Mouse (Mus musculus): ENCODE data around the gene Mapk8ip1. TPM values are rescaled to one million over a fixed set of nuclear protein-coding genes. Genes with fewer than 3 reads are reported as not detected.

Mapk8ip1 gene
- polyA plus RNA-seq, 1 experiment from 2014 or later: 111 TPM

DNA sequence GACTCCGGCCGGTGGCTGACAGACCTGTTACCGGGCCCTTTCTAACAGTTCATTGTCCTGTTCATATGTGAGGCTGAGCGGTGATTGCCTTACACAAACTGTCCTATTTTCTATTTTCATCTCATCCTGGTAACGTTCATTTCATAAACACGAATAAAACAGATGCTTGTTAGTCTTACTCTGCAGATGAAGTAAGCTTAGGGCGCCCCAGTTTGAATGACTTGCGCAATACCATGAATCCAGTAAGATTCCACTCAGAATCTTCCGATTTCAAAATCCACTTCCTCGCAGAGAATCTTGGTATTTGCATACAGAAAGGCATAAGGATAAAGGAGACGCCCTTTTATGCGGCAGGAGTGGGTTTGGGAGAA lies 33.3 kb upstream of the Mapk8ip1 start:
- Histone ChIP-seq H3K4me3 (replicated peaks) (peak overlapping the region; percentile 87), H3K4me1 (replicated peaks) (peaks cover 50% of the 10 kb centered on the region), H3K27me3 (peaks cover 8% of the 10 kb centered on the region; the same call in 1 of the 2 replicates), H3K9ac (replicated peaks) (peak overlapping the region; percentile 65), H3K4me2 (replicated peaks) (peak overlapping the region; percentile 87), H3K36me3 (no peaks in the 10 kb centered on the region), H3K9me3 (no peaks in the 10 kb centered on the region), H3K27ac (peak overlapping the region; percentile 54)
- no peak for ATAC-seq
- 5% methylated on average over 12 of the region's 12 CpGs for WGBS

DNA sequence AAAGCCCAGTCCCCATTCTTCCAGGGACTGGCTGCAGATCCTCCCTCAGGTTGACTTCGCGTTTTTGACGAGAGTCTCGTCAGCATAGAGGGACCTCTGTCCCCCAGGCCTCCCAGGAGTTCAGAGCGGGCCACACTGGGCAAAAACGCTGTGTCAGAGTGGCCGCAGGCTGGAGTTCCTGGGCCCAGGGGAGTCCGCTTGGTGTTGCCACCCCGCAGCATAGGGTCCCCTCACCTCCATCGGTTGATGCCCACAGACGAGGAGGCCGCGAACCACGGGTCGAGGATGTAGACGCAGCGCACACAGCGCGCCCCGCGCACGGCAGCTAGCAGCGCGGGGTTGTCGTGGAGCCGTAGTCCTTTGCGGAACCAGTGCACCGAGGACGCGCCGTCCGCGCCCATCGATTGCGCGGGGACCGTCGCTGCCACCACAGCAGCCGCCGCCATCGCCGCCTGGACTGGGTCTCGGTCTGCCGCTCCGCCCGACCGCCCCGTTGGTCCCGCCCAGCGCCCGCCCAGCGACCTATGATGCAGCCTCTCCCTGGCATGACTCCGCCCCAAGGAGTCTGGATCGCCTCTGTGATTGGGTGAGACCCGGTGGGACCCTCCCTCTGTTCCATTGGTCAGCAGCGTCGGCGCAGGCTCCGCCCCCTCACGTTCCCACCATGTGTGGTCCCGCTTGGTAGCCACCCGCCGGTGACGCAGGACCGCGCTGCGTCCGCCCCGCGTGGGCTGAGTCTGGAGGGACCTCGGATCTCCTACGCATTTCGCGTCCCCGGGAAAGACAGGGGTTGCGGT lies 32.7 kb upstream of the Mapk8ip1 start, which contains the start of gene Cry2:
Cry2 (minus strand) TSS at position 466 of the 797 bp plus-strand sequence.
- Histone ChIP-seq H3K9me3 (no peaks in the 10 kb centered on the region), H3K9ac (replicated peaks) (peak within 1 kb of the TSS; percentile 90), H3K27me3 (peaks cover 8% of the 10 kb centered on the region; the same call in 1 of the 2 replicates), H3K4me1 (replicated peaks) (peaks cover 55% of the 10 kb centered on the region), H3K36me3 (no peaks in the 10 kb centered on the region), H3K4me2 (replicated peaks) (peak within 1 kb of the TSS; percentile 87), H3K27ac (peak within 1 kb of the TSS; percentile 82), H3K4me3 (replicated peaks) (peak within 1 kb of the TSS; percentile 87)
- WGBS: under 1% methylated on average over 76 of the region's 76 CpGs
- peak; percentile 97 for ATAC-seq

DNA sequence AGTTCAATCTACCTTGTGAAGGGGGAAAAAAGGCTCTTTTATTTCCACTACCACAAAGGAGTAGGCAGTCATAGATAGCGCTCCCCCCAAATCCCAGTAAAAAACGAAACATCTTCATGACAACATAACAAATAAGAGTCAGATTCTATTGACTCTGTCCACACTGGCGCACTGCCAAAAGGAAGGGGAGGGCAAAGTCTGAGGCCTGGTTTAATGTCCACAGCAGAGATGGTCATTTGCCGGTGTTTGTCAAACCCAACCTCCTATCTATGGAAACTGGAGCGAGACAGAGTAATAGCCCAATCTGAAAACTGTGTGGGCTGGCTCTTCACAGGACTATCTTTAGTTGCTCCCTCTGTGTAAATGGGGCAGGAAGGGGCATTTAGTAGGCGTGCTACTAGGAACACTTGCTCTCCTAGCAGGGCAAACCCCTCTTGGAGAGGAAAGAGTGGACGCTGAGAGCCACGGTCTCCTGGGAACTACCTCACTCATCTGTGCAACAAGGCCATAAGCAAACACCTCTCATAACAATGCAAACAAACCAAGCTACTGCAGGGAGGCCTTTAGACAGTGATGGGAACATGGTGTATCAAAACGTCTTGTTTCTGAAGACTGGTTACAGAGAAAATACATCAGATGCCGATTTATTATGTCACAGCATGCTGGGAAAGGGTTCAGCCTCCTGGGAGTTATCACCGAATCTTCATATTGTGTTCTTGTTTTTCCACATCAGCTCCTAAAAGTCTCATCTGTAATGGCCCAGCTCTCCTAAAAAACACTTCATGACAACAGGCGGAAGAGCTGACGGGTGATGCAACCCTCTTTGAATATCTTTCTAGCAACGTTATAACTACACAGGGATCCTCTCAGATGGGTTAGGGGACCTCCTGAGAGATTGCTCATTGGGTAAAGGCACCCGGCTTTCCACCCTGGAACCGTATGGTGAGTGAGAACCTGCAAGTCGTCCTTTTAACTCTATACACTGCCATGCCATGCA lies 31.5 kb upstream of the Mapk8ip1 start:
- no peaks in the 10 kb centered on the region for H3K9me3 ChIP-seq
- peak overlapping the region; percentile 82 for H3K27ac ChIP-seq
- peak overlapping the region; percentile 87 for H3K4me2 ChIP-seq (replicated peaks)
- peaks cover 67% of the 10 kb centered on the region for H3K4me1 ChIP-seq (replicated peaks)
- H3K36me3 ChIP-seq: no peaks in the 10 kb centered on the region
- no peak for ATAC-seq
- WGBS: 33% methylated on average over 17 of the region's 17 CpGs
- peak overlapping the region; percentile 90 for H3K9ac ChIP-seq (replicated peaks)
- peaks cover 8% of the 10 kb centered on the region; the same call in 1 of the 2 replicates for H3K27me3 ChIP-seq
- H3K4me3 ChIP-seq (replicated peaks): peak overlapping the region; percentile 87

DNA sequence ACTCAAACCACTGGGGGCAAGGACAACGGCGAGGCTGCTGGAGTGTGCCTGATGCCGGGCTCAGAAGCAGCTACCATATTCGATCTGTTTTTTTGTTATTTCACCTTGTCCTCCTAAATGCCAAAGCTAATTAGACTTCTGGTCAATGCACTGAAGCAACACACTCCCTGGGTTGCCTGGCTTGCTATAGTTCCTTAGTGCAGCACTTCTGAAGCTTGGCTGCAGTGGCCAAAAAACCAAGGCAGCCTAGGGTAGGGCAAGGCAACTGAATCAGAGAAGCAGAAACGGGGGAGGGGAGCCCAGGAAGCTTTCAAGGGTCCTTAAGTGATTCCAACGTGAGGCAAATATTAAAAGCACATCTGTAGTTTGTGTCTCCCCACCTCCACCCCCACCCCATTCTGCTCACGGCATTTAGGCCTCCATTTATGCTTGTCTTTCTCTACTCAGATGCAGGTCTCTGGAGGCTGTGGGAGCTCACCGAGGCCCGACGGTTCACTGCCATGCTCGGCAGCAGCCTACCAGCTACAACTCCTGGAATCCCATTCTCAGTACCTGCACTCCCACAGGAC lies 30.6 kb upstream of the Mapk8ip1 start:
- ATAC-seq: no peak
- Histone ChIP-seq H3K9ac (replicated peaks) (peak overlapping the region; percentile 90), H3K4me2 (replicated peaks) (peak overlapping the region; percentile 87), H3K9me3 (no peaks in the 10 kb centered on the region), H3K4me3 (replicated peaks) (peak overlapping the region; percentile 87), H3K4me1 (replicated peaks) (peaks cover 75% of the 10 kb centered on the region), H3K27me3 (peaks cover 8% of the 10 kb centered on the region; the same call in 1 of the 2 replicates), H3K27ac (peak overlapping the region; percentile 82), H3K36me3 (peaks cover under 1% of the 10 kb centered on the region; the same call in 1 of the 2 replicates)
- whole genome bisulfite sequencing: 8% methylated on average over 11 of the region's 11 CpGs

DNA sequence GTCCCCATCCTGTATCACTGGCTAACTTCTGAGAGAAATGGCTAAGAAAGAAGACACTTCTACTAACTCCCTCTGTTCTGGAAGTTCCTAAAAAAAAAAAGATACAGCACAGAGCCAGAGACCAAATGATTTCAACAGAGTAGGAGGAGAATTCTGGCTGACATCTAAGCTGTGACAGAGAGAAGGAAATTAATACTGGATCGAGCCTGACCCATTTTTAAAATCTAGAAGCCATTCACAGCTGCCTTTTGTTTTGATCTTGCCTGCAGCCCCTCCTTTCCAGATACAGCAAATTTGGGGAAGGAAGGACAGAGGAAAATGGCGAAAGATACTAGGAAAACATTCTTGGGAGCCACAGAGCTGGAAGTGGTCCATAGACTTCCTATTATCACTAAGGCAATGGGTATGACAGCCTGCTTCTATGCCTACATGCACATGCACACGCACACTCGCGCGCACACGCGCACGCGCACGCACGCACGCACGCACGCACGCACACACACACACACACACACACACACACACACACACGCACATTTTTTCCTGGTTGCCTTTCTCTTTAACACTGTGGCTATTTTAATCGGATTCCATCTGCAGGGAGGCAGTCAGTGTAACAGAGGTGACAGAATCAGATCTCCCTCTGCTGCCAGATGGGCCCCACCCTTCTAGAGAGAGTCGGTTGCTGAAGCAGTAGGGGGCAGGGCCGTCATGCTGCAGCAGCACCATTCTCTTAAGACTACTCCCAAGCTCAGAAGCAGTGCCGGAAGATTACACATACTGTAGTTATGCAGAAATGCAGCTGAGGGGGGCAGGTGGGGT lies 29.9 kb upstream of the Mapk8ip1 start:
- ATAC-seq: peak; percentile 41
- Histone ChIP-seq H3K9me3 (no peaks in the 10 kb centered on the region), H3K36me3 (peaks cover 6% of the 10 kb centered on the region), H3K27me3 (peaks cover 8% of the 10 kb centered on the region; the same call in 1 of the 2 replicates), H3K4me3 (replicated peaks) (peak overlapping the region; percentile 87), H3K9ac (replicated peaks) (peak overlapping the region; percentile 90), H3K4me1 (replicated peaks) (peaks cover 83% of the 10 kb centered on the region), H3K27ac (peak overlapping the region; percentile 82), H3K4me2 (replicated peaks) (peak overlapping the region; percentile 87)
- WGBS: 53% methylated on average over 21 of the region's 21 CpGs

DNA sequence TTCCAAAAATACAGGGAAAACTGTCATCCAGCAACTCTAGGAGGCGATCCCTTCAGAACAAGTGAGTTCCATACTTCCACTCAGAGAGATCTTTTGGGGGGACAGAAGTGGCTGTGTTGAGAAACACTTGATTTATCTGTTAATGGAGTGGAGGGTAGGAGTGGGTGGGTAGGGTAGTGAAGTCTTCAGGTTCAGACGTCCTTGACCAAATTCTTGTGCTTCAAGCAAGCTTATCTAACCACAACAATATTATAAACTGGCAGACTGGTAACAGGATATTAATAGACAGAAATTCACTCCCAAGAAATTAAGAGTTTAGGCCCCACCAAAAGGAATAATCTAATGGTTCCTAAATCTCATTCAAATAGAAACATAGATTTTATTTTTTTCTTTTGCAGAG lies 29.0 kb upstream of the Mapk8ip1 start:
- Histone ChIP-seq H3K9me3 (no peaks in the 10 kb centered on the region), H3K4me1 (replicated peaks) (peaks cover 91% of the 10 kb centered on the region), H3K9ac (replicated peaks) (no peak overlapping the region), H3K4me2 (replicated peaks) (no peak overlapping the region), H3K4me3 (replicated peaks) (no peak overlapping the region), H3K27ac (no peak overlapping the region), H3K36me3 (peaks cover 10% of the 10 kb centered on the region), H3K27me3 (peaks cover 2% of the 10 kb centered on the region; the same call in 1 of the 2 replicates)
- 82% methylated on average over 2 of the region's 2 CpGs for WGBS
- ATAC-seq: no peak

DNA sequence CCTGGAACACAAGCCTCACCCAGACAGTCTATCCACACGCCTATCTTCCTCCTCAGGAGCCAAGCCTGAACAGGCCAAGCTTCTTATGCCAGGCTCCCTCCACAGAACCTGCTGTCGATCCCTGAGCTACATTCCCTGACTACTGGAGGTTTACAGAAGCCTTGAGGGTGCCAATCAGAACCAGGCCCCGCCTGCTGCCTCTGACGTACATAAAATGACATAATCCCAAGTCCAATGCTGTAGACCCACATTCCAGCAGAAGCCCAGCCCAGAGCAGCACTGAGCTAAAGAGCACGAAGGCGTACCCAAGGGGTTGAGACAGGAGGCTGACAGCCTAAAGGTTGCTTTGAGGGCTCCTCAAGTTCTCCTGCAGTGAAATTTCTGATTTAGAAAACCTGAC lies 26.8 kb upstream of the Mapk8ip1 start:
- Histone ChIP-seq H3K4me2 (replicated peaks) (no peak overlapping the region), H3K9ac (replicated peaks) (no peak overlapping the region; the same call in 1 of the 2 replicates), H3K27me3 (no peaks in the 10 kb centered on the region), H3K36me3 (peaks cover 24% of the 10 kb centered on the region), H3K4me1 (replicated peaks) (peaks cover 97% of the 10 kb centered on the region), H3K27ac (no peak overlapping the region), H3K9me3 (no peaks in the 10 kb centered on the region), H3K4me3 (replicated peaks) (no peak overlapping the region)
- no peak for ATAC-seq
- WGBS: 53% methylated on average over 6 of the region's 6 CpGs

DNA sequence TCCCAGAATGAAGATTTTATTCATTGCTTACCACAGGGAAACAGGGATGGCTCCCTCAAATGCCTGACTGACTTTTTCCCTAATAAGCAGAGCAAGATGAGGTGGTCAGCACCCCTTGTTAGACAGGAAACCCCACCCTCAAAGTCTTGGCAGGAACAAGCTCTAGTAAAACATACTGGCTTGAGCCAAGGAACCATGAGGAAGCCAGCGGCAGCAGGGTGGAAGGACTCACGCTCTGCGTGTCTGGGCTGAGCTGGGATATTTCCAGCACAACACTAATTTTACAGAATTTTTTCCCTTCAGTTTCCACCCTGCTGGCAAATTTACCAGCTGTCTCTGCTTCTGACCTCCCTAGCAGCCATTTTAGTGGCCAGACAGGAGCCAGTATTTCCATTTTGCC lies 25.4 kb upstream of the Mapk8ip1 start:
- Histone ChIP-seq H3K36me3 (peaks cover 39% of the 10 kb centered on the region), H3K9me3 (no peaks in the 10 kb centered on the region), H3K27me3 (no peaks in the 10 kb centered on the region), H3K4me1 (replicated peaks) (peaks cover 82% of the 10 kb centered on the region), H3K27ac (no peak overlapping the region), H3K4me3 (replicated peaks) (no peak overlapping the region), H3K4me2 (replicated peaks) (no peak overlapping the region), H3K9ac (replicated peaks) (0 out of 2 replicates have a peak overlapping the region, but pooled peaks have one; percentile 21)
- WGBS: 89% methylated on average over 3 of the region's 3 CpGs
- ATAC-seq: no peak

DNA sequence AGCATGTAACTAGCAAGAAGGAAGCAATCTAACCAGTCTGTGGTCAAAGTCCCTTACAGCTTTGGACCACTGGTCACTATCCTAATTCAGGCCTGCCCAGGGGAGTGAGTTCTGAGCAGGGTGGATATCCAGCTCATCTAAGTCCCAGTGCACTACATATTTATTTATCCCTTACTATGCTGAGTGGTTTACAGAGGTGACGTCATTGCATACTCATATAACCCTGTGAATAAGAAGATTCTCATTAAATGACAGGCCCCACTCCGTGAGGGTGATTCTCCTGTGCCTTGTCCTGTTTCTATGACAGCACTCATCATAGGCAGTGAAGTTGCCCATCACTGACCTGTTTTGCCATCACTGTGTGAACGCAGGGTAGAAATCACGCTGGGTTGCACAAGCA lies 24.3 kb upstream of the Mapk8ip1 start:
- H3K27ac ChIP-seq: peak overlapping the region; percentile 83
- peaks cover 72% of the 10 kb centered on the region for H3K4me1 ChIP-seq (replicated peaks)
- WGBS: 58% methylated on average over 4 of the region's 4 CpGs
- H3K9ac ChIP-seq (replicated peaks): no peak overlapping the region
- peak; percentile 10; the same call in 1 of the 2 replicates for ATAC-seq
- H3K4me3 ChIP-seq (replicated peaks): no peak overlapping the region
- peaks cover 49% of the 10 kb centered on the region for H3K36me3 ChIP-seq
- no peaks in the 10 kb centered on the region for H3K9me3 ChIP-seq
- H3K4me2 ChIP-seq (replicated peaks): no peak overlapping the region
- H3K27me3 ChIP-seq: no peaks in the 10 kb centered on the region

DNA sequence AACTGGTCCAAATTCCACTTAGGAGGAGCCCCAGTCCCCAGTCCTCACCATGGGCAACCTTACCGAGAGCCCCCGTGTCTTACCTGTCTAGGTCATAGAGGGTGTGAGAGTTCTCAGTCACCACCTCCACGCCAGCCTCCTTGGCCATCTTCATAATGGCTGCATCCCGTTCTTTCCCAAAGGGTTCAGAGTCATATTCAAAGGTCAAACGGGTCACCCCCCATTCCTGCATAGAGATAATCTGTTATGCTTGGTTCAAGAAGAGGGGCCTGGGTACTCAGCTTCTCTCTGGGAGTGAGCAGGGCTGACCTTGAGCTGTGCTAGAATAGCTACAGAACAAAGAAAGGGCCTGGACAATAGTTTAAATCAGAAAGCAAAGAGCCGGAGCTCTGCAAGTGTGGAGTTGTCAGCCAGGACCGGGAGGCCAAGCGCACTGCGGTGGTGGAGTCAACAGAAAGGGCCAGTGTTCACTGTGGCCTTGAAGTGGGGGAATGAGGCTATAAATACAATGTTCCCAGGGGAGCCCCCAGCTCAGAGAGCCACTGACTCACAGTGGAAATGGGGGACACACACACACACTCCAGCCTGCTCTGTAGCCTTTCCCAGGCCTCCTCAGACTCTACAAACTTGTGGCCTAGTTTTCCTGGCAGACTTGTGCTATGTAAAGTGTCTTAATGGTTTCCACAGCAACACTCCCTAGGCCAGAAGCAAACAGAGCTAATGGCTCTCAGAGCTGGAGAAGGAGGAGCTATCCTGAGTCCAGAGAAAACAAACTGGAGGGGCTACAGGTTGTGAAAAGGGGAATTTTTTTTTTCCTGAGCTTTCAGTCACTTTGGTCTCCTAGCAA lies 23.6 kb upstream of the Mapk8ip1 start:
- no peaks in the 10 kb centered on the region for H3K27me3 ChIP-seq
- H3K4me3 ChIP-seq (replicated peaks): no peak overlapping the region
- H3K4me1 ChIP-seq (replicated peaks): peaks cover 65% of the 10 kb centered on the region
- H3K9ac ChIP-seq (replicated peaks): no peak overlapping the region
- peak overlapping the region; percentile 83 for H3K27ac ChIP-seq
- H3K36me3 ChIP-seq: peaks cover 56% of the 10 kb centered on the region
- H3K9me3 ChIP-seq: no peaks in the 10 kb centered on the region
- 23% methylated on average over 9 of the region's 9 CpGs for WGBS
- peak; percentile 62 for ATAC-seq
- H3K4me2 ChIP-seq (replicated peaks): 0 out of 2 replicates have a peak overlapping the region, but pooled peaks have one; percentile 5
